Mouse (Mus musculus) heart, embryonic 15.5 days (tissue): ENCODE results near the gene Cmtm6. TPM values are rescaled to one million over a fixed set of nuclear protein-coding genes. Genes with fewer than 3 reads are reported as not detected.
A peak's percentile ranks its signal among the peaks of the same experiment; 100 is the strongest.

Source experiments
- ATAC-seq: fragments of 200-750 bp; cut with Nextera tagmentation; replicated peaks from 2 replicates; pipeline ENCODE4 v1.8.0; 2017; ENCODE audit warnings: low read depth, moderate TSS enrichment; ENCODE audit not compliant: insufficient number of reproducible peaks, insufficient read depth, low FRiP score
- H3K27ac ChIP-seq: fragments of 300-500 bp; sonication (generic); 2 replicates; pipeline ENCODE4 v1.5.1; 2015; ENCODE audit warnings: mild to moderate bottlenecking, inconsistent platforms
- H3K27me3 ChIP-seq: fragments of 300-500 bp; sonication (generic); 2 replicates; pipeline ENCODE4 v1.6.1; 2015; ENCODE audit warnings: inconsistent platforms
- H3K36me3 ChIP-seq: fragments of 300-500 bp; sonication (generic); 2 replicates; pipeline ENCODE4 v1.6.1; 2015; ENCODE audit warnings: mild to moderate bottlenecking, inconsistent platforms
- H3K4me1 ChIP-seq: fragments of 300-500 bp; sonication (generic); replicated peaks from 2 replicates; pipeline ENCODE4 v1.6.1; 2015; ENCODE audit warnings: inconsistent platforms
- H3K4me2 ChIP-seq: fragments of 300-500 bp; sonication (generic); 2 replicates; pipeline ENCODE4 v1.6.1; 2015; ENCODE audit warnings: inconsistent platforms, mild to moderate bottlenecking, moderate library complexity
- H3K4me3 ChIP-seq: fragments of 300-500 bp; sonication (generic); 2 replicates; pipeline ENCODE4 v1.5.1; 2015; ENCODE audit warnings: mild to moderate bottlenecking, inconsistent platforms
- H3K9ac ChIP-seq: fragments of 300-500 bp; sonication (generic); 2 replicates; pipeline ENCODE4 v1.6.1; 2015; ENCODE audit warnings: mild to moderate bottlenecking, inconsistent platforms
- H3K9me3 ChIP-seq: fragments of 300-500 bp; sonication (generic); replicated peaks from 2 replicates; pipeline ENCODE4 v1.6.1; 2016; ENCODE audit warnings: inconsistent platforms
- WGBS: fragments of 180-500 bp; shearing (Covaris S2); methylation state at CpG from one replicate; pipeline ENCODE4 v1.1.7; 2015; ENCODE audit warnings: mixed read lengths; 5-methylcytosine and 5-hydroxymethylcytosine counted together
- polyA plus RNA-seq: library from polyadenylated mRNA; unstranded; fragments of >200 nt; fragmentation: Nextera tagmentation; extraction: Ambion mirVana; gene quantifications from 2 replicates; pipeline ENCODE4 v1.2.1, GENCODE M21; 2015

Cmtm6 gene
- polyA plus RNA-seq, 1 experiment from 2014 or later: 39.3 TPM

DNA sequence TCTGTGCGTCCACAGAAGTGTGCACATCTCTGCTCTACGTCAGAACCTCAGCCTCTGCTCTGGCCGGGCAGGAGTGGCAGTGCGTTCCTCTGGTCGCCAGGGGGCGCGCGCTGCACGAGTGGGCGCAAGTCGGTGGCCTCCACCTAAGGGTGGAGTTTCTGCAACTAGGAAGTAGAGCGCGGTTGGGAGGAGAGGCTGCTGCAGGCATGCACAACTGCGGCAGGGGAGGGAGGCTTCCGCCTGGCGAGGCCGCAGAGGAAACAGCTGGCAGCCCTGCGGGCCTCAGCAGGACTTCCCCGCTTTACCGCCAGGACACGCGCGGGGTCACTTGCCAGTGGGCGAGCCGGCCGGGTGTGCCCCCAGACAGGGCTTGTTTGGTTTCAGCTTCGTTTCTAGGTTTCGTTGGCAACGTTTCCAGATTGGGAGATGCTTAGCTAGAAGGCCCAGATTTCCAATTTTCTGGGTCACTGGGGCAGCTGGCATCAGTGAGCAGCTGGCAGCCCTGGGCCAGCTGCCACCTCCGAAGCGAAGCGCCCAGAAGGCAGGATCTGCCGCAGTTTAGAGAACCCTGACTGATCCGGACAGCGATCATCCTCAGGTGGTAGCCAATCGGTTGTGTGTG is 22.1 kb downstream of the Cmtm6 start:
- H3K27ac ChIP-seq: peak overlapping the region; percentile 64
- H3K36me3 ChIP-seq: peaks cover 23% of the 10 kb centered on the region

GRCm38 (mm10) chr9:114758272-114758671 is 27.4 kb downstream of the Cmtm6 start:
- Histone ChIP-seq H3K9ac (no peak overlapping the region), H3K27me3 (no peaks in the 10 kb centered on the region), H3K4me3 (no peak overlapping the region), H3K9me3 (no peaks in the 10 kb centered on the region), H3K4me2 (no peak overlapping the region), H3K36me3 (peaks cover 38% of the 10 kb centered on the region; the same call in 1 of the 2 replicates), H3K27ac (no peak overlapping the region), H3K4me1 (peaks cover 2% of the 10 kb centered on the region; the same call in 1 of the 2 replicates)
- WGBS: 70% methylated on average over 7 of the region's 7 CpGs
- ATAC-seq: no peak

More for the DNA sequence above, 22.1 kb downstream of the Cmtm6 start:
- Histone ChIP-seq H3K4me2 (peak overlapping the region; percentile 88), H3K4me1 (peaks cover 7% of the 10 kb centered on the region), H3K4me3 (peak overlapping the region; percentile 71), H3K9ac (peak overlapping the region; percentile 73), H3K27me3 (no peaks in the 10 kb centered on the region), H3K9me3 (no peaks in the 10 kb centered on the region)
- peak; percentile 90 for ATAC-seq
- 7% methylated on average over 36 of the region's 36 CpGs for WGBS

- H3K4me2 ChIP-seq: no peak overlapping the region
- no peaks in the 10 kb centered on the region for H3K4me1 ChIP-seq
- no peak overlapping the region for H3K9ac ChIP-seq
- ATAC-seq: no peak
- no peak overlapping the region for H3K27ac ChIP-seq
- no peaks in the 10 kb centered on the region for H3K9me3 ChIP-seq
- 82% methylated on average over 5 of the region's 5 CpGs for WGBS
- no peaks in the 10 kb centered on the region for H3K27me3 ChIP-seq
- H3K4me3 ChIP-seq: no peak overlapping the region
- H3K36me3 ChIP-seq: peaks cover 38% of the 10 kb centered on the region; the same call in 1 of the 2 replicates
Observed at GRCm38 (mm10) chr9:114758801-114759200, 27.9 kb downstream of the Cmtm6 start.

GRCm38 (mm10) chr9:114759886-114760285 is 29.0 kb downstream of the Cmtm6 start:
- Histone ChIP-seq H3K27me3 (no peaks in the 10 kb centered on the region), H3K36me3 (peaks cover 37% of the 10 kb centered on the region; the same call in 1 of the 2 replicates), H3K27ac (no peak overlapping the region), H3K4me3 (no peak overlapping the region), H3K9ac (no peak overlapping the region), H3K4me1 (no peaks in the 10 kb centered on the region), H3K4me2 (no peak overlapping the region), H3K9me3 (no peaks in the 10 kb centered on the region)
- 86% methylated on average over 4 of the region's 4 CpGs for WGBS
- no peak for ATAC-seq

DNA sequence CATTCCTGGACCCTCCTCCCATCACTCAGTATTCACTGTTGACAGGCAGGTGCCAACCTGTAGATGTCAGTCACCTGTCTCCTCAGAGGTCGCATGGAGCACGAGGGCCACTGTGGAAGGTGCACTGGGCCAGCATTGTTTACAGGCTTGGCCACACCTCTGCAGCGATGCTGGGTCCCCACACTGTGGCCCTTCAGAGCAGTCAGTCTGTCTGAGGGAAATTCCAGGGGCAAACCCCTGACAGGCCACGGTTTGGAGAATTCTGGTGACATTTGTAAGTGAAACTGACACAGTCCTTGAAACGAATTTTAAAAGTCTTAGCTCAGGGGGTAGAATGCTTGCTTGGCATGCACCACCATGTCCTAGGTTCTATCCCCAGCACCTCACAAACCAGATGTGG is 29.4 kb downstream of the Cmtm6 start:
- H3K27ac ChIP-seq: no peak overlapping the region
- no peaks in the 10 kb centered on the region for H3K4me1 ChIP-seq
- no peak for ATAC-seq
- H3K4me3 ChIP-seq: no peak overlapping the region
- H3K4me2 ChIP-seq: no peak overlapping the region
- no peak overlapping the region for H3K9ac ChIP-seq
- WGBS: 71% methylated on average over 5 of the region's 5 CpGs
- H3K9me3 ChIP-seq: no peaks in the 10 kb centered on the region
- no peaks in the 10 kb centered on the region for H3K27me3 ChIP-seq
- peaks cover 33% of the 10 kb centered on the region; the same call in 1 of the 2 replicates for H3K36me3 ChIP-seq

GRCm38 (mm10) chr9:114761848-114762247 is 30.9 kb downstream of the Cmtm6 start:
- WGBS: 71% methylated on average over 11 of the region's 11 CpGs
- Histone ChIP-seq H3K36me3 (peaks cover 32% of the 10 kb centered on the region; the same call in 1 of the 2 replicates), H3K4me2 (no peak overlapping the region), H3K4me3 (no peak overlapping the region), H3K9ac (no peak overlapping the region), H3K27ac (no peak overlapping the region), H3K27me3 (no peaks in the 10 kb centered on the region), H3K9me3 (no peaks in the 10 kb centered on the region), H3K4me1 (peaks cover 2% of the 10 kb centered on the region)
- no peak for ATAC-seq

DNA sequence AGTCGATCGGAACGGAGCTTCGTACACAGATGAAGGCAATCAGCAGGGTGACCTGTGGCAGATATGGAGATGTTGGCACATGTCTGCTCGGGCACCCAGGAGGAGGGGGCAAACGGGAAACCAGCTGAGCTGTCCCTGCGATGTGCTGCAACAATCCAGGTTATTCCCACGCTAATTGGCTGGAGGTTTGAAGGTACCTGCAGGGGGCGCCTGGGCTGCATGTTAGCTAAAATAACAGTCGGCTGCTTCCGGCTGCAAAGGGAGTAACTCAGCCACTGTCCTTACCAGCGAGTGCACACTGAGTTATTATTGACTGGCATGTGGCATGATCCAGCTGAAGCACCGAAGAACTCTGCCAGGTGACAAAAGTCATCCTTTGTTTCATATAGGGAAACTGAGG is 32.4 kb downstream of the Cmtm6 start:
- H3K9me3 ChIP-seq: no peaks in the 10 kb centered on the region
- H3K9ac ChIP-seq: no peak overlapping the region
- H3K4me1 ChIP-seq: peaks cover 14% of the 10 kb centered on the region
- no peaks in the 10 kb centered on the region for H3K27me3 ChIP-seq
- ATAC-seq: no peak
- no peak overlapping the region for H3K4me3 ChIP-seq
- peaks cover 30% of the 10 kb centered on the region; the same call in 1 of the 2 replicates for H3K36me3 ChIP-seq
- no peak overlapping the region for H3K4me2 ChIP-seq
- no peak overlapping the region for H3K27ac ChIP-seq
- WGBS: 61% methylated on average over 13 of the region's 13 CpGs

DNA sequence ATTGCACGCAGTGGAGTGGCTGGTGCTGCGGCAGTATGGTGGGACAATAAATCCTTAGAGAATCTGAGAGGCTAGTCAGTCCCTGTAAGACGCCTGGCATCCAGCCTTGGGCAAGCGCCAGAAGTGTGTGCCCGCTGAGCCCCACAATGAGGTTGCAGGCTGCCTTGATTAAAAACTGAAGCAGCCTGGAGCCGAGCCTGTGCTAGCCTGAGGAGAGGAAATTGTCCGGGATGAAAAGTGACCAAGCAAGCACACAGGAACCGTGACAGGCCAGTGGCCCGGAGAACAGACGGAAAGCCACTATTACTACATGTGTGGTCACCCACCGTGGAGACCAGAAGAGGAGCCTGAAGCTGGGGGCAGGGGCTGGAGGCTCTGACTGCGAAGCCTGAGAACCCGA is 36.1 kb downstream of the Cmtm6 start:
- WGBS: 67% methylated on average over 13 of the region's 13 CpGs
- Histone ChIP-seq H3K27me3 (no peaks in the 10 kb centered on the region), H3K4me1 (peaks cover 14% of the 10 kb centered on the region), H3K4me2 (no peak overlapping the region), H3K36me3 (peaks cover 10% of the 10 kb centered on the region; the same call in 1 of the 2 replicates), H3K27ac (no peak overlapping the region), H3K9ac (no peak overlapping the region), H3K9me3 (no peaks in the 10 kb centered on the region), H3K4me3 (no peak overlapping the region)
- no peak for ATAC-seq

- no peak for ATAC-seq
- peaks cover 14% of the 10 kb centered on the region for H3K4me1 ChIP-seq
- H3K27me3 ChIP-seq: no peaks in the 10 kb centered on the region
- H3K9me3 ChIP-seq: no peaks in the 10 kb centered on the region
- WGBS: 72% methylated on average over 2 of the region's 2 CpGs
- 0 out of 2 replicates have a peak, but pooled peaks cover 11% of the 10 kb centered on the region for H3K36me3 ChIP-seq
- peak overlapping the region; percentile 25; the same call in 1 of the 2 replicates for H3K27ac ChIP-seq
- no peak overlapping the region for H3K4me3 ChIP-seq
- no peak overlapping the region for H3K4me2 ChIP-seq
- no peak overlapping the region for H3K9ac ChIP-seq
Observed at GRCm38 (mm10) chr9:114767507-114767906, 36.6 kb downstream of the Cmtm6 start.

GRCm38 (mm10) chr9:114768066-114768465 is 37.1 kb downstream of the Cmtm6 start:
- H3K4me1 ChIP-seq: peaks cover 14% of the 10 kb centered on the region
- ATAC-seq: no peak
- H3K27me3 ChIP-seq: no peaks in the 10 kb centered on the region
- H3K9me3 ChIP-seq: no peaks in the 10 kb centered on the region
- H3K36me3 ChIP-seq: 0 out of 2 replicates have a peak, but pooled peaks cover 8% of the 10 kb centered on the region
- no peak overlapping the region for H3K4me3 ChIP-seq
- H3K27ac ChIP-seq: peak overlapping the region; percentile 25; the same call in 1 of the 2 replicates
- no peak overlapping the region for H3K9ac ChIP-seq
- no peak overlapping the region for H3K4me2 ChIP-seq
- WGBS: 41% methylated on average over 10 of the region's 10 CpGs

- Histone ChIP-seq H3K27ac (no peak overlapping the region), H3K4me3 (no peak overlapping the region), H3K4me2 (no peak overlapping the region), H3K9me3 (no peaks in the 10 kb centered on the region), H3K4me1 (peaks cover 21% of the 10 kb centered on the region), H3K27me3 (no peaks in the 10 kb centered on the region), H3K36me3 (0 out of 2 replicates have a peak, but pooled peaks cover 7% of the 10 kb centered on the region), H3K9ac (no peak overlapping the region)
- WGBS: 83% methylated on average over 4 of the region's 4 CpGs
- no peak for ATAC-seq
Observed at GRCm38 (mm10) chr9:114770224-114770623, 39.3 kb downstream of the Cmtm6 start.

DNA sequence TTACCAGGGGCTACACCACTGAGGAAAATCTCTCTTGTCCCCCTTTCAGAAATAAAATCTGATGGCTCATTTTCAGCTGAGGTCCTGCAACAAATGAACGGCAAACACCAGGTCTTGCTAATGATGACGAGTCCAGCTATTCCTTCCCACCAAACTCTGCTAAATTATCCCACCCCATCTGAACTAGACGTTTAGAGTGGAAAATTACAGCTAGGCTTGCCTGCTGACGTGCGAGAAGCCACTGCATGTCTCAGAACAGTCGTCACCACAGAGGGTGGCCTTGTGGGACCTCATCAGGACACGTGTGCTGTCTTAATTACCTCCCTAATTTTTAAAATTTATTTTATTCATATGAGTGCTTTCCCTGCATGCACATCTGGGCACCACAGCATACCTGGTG is 40.6 kb downstream of the Cmtm6 start:
- Histone ChIP-seq H3K9ac (no peak overlapping the region), H3K27ac (no peak overlapping the region), H3K36me3 (0 out of 2 replicates have a peak, but pooled peaks cover 7% of the 10 kb centered on the region), H3K4me2 (no peak overlapping the region), H3K4me1 (peaks cover 27% of the 10 kb centered on the region), H3K9me3 (no peaks in the 10 kb centered on the region), H3K27me3 (no peaks in the 10 kb centered on the region), H3K4me3 (no peak overlapping the region)
- ATAC-seq: no peak
- WGBS: 78% methylated on average over 7 of the region's 7 CpGs
